In the genomic region with DNA sequence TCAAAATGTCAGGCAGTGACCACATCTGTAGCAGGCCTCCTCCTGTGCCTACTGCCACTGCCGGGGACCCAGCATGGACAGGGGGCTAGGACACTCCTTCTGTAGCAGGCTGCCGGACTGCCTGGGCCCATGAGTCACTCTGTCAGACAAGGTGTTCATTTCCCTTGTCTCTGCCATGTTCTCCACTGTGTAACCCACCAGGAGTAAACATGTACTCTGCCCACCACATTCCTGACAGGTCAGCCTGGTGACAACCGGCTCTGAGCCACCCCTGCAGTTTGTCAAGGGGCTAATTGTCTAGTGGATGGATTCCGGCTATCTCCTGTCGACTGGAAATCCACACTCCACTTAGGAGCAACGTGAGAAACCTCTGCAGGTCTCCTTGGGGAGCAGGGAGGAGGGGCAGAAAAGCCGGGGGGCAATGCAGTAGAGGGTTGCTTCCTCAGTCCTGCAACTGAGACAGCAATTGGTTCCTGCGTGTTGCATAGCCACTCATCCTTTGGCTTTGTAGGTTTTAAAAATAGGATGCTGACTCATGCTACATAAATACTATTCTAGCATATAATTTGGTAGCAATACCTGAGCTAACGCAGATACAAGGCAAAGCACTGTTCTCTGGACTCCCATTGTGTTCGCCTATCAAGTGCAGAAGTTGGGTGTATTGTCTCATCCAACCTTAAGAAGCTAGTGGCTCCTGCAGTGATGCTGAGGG, we compare ENCODE assay signal across 24 mouse cellular contexts. TPM values are rescaled to one million over a fixed set of nuclear protein-coding genes. Genes with fewer than 3 reads are reported as not detected.
DNase-seq lines count a peak whose midpoint lies in the region; ATAC-seq and TF ChIP-seq lines count a peak whose summit lies in the region.
"Had no signal": no experiment of that assay in that cellular context is flagged by ENCODE, and none has a peak within 500 bp of the region (broad histone marks: within the 10 kb centered on the region; RNA-seq: fewer than 3 reads in every experiment).

No protein-coding gene starts in this region.

- intact Hi-C loops in heart, postnatal 14 days (cut with DNase I), result no loop called here

- no peak for TF ChIP-seq CTCF in hindbrain, postnatal 0 days (IDR thresholded peaks at IDR 0.05; ENCODE audit: low read depth)

- H3K9ac ChIP-seq in heart, embryonic 12.5 days, result 0 out of 2 replicates have a peak overlapping the region, but pooled peaks have one; percentile 15
- H3K9ac ChIP-seq in hindbrain, embryonic 12.5 days, result no peak overlapping the region
- H3K9ac ChIP-seq in hindbrain, postnatal 0 days (replicated peaks; ENCODE audit: low read length), result no peak overlapping the region
- no peak overlapping the region for H3K9ac ChIP-seq in liver, embryonic 12.5 days
- H3K9ac ChIP-seq: embryonic facial prominence, embryonic 15.5 days; hindbrain, embryonic 14.5 days; liver, postnatal 0 days; neural tube, embryonic 13.5 days had no signal

- H3K4me1 ChIP-seq in heart, embryonic 12.5 days (replicated peaks), result peaks cover 22% of the 10 kb centered on the region
- H3K4me1 ChIP-seq in hindbrain, embryonic 12.5 days, result peaks cover 9% of the 10 kb centered on the region; the same call in 1 of the 2 replicates
- H3K4me1 ChIP-seq in hindbrain, postnatal 0 days (ENCODE audit: insufficient read depth, low read length), result no peaks in the 10 kb centered on the region
- peaks cover 9% of the 10 kb centered on the region; the same call in 1 of the 2 replicates for H3K4me1 ChIP-seq in liver, embryonic 12.5 days
- H3K4me1 ChIP-seq: embryonic facial prominence, embryonic 15.5 days had no signal

- no peak for DNase-seq in heart, postnatal 14 days
- DNase-seq in hindbrain, postnatal 0 days (ENCODE audit: low spot score), result no peak
- peak; percentile 22 for DNase-seq in right cerebral cortex, postnatal 25 days
- no peak for DNase-seq in right cerebral cortex, postnatal 4 days
- DNase-seq: cerebellum, postnatal 10 days; kidney, postnatal 4 days; liver; liver, postnatal 0 days; lung, postnatal 10 days; midbrain, embryonic 14.5 days had no signal

- 0 out of 2 replicates have a peak, but pooled peaks have one; percentile 19 for ATAC-seq in heart, embryonic 12.5 days (ENCODE audit: insufficient number of reproducible peaks, low FRiP score)
- ATAC-seq in hindbrain, embryonic 12.5 days (ENCODE audit: low FRiP score), result no peak
- ATAC-seq in hindbrain, postnatal 0 days, result no peak
- ATAC-seq in liver, embryonic 12.5 days, result no peak
- ATAC-seq: forebrain, embryonic 16.5 days; intestine, embryonic 16.5 days; liver, postnatal 0 days had no signal

- no peaks in the 10 kb centered on the region for H3K9me3 ChIP-seq in heart, embryonic 12.5 days (replicated peaks)
- no peaks in the 10 kb centered on the region for H3K9me3 ChIP-seq in hindbrain, embryonic 12.5 days (replicated peaks)
- no peaks in the 10 kb centered on the region for H3K9me3 ChIP-seq in hindbrain, postnatal 0 days (ENCODE audit: low read length)
- H3K9me3 ChIP-seq in liver, embryonic 12.5 days (replicated peaks), result no peaks in the 10 kb centered on the region
- H3K9me3 ChIP-seq: embryonic facial prominence, embryonic 15.5 days; neural tube, embryonic 13.5 days had no signal

- H3K4me2 ChIP-seq in heart, embryonic 12.5 days, result no peak overlapping the region
- H3K4me2 ChIP-seq in hindbrain, embryonic 12.5 days (replicated peaks), result no peak overlapping the region
- no peak overlapping the region for H3K4me2 ChIP-seq in hindbrain, postnatal 0 days (ENCODE audit: low read depth, low read length)
- H3K4me2 ChIP-seq in liver, embryonic 12.5 days, result no peak overlapping the region
- H3K4me2 ChIP-seq: embryonic facial prominence, embryonic 15.5 days; hindbrain, embryonic 14.5 days; neural tube, embryonic 13.5 days had no signal

- H3K27me3 ChIP-seq in heart, embryonic 12.5 days (replicated peaks), result no peaks in the 10 kb centered on the region
- no peaks in the 10 kb centered on the region for H3K27me3 ChIP-seq in hindbrain, embryonic 12.5 days
- H3K27me3 ChIP-seq in hindbrain, postnatal 0 days (ENCODE audit: insufficient read depth, low read length), result no peaks in the 10 kb centered on the region
- H3K27me3 ChIP-seq in liver, embryonic 12.5 days (replicated peaks), result no peaks in the 10 kb centered on the region
- H3K27me3 ChIP-seq: embryonic facial prominence, embryonic 15.5 days; neural tube, embryonic 13.5 days had no signal

- H3K4me3 ChIP-seq in heart, embryonic 12.5 days, result no peak overlapping the region
- H3K4me3 ChIP-seq in hindbrain, embryonic 12.5 days, result no peak overlapping the region
- no peak overlapping the region for H3K4me3 ChIP-seq in hindbrain, postnatal 0 days (ENCODE audit: low read length)
- H3K4me3 ChIP-seq in liver, embryonic 12.5 days, result no peak overlapping the region
- H3K4me3 ChIP-seq: embryonic facial prominence, embryonic 15.5 days; neural tube, embryonic 13.5 days had no signal

- peaks cover 90% of the 10 kb centered on the region for H3K36me3 ChIP-seq in heart, embryonic 12.5 days
- peaks cover 92% of the 10 kb centered on the region for H3K36me3 ChIP-seq in hindbrain, embryonic 12.5 days
- peaks cover 74% of the 10 kb centered on the region for H3K36me3 ChIP-seq in hindbrain, postnatal 0 days (ENCODE audit: insufficient read depth, low read length)
- H3K36me3 ChIP-seq in liver, embryonic 12.5 days, result peaks cover 32% of the 10 kb centered on the region

- peak overlapping the region; percentile 63 for H3K27ac ChIP-seq in heart, embryonic 12.5 days (ENCODE audit: poor library complexity, severe bottlenecking)
- H3K27ac ChIP-seq in hindbrain, embryonic 12.5 days, result 0 out of 2 replicates have a peak overlapping the region, but pooled peaks have one; percentile 18
- no peak overlapping the region for H3K27ac ChIP-seq in hindbrain, postnatal 0 days
- H3K27ac ChIP-seq in liver, embryonic 12.5 days, result no peak overlapping the region
- H3K27ac ChIP-seq: embryonic facial prominence, embryonic 15.5 days; hindbrain, embryonic 14.5 days; neural tube, embryonic 13.5 days; stomach, postnatal 0 days had no signal

- 33% methylated on average over 10 of the region's 10 CpGs for WGBS in heart, embryonic 12.5 days
- WGBS in hindbrain, embryonic 12.5 days, result 72% methylated on average over 10 of the region's 10 CpGs
- 66% methylated on average over 10 of the region's 10 CpGs for WGBS in hindbrain, postnatal 0 days
- WGBS in liver, embryonic 12.5 days (ENCODE audit: insufficient replicate concordance), result 56% methylated on average over 10 of the region's 10 CpGs

RNA-seq across cellular contexts. Expression of a gene that starts 14.2 kb away (rescaled TPM):
- polyA plus RNA-seq in heart, embryonic 12.5 days (2016; fragmentation: Nextera tagmentation; extraction: Ambion mirVana), result 0.63 and 0.98 TPM in 2 replicates
- total RNA-seq in heart, postnatal 14 days (2021), result under 1 TPM; 0.17 to 0.24 TPM
- 0.85 and 1.5 TPM in 2 replicates for polyA plus RNA-seq in hindbrain, embryonic 12.5 days (2016; fragmentation: Nextera tagmentation; extraction: Ambion mirVana)
- 0.16 and 0.40 TPM in 2 replicates for total RNA-seq in hindbrain, postnatal 0 days (2014; rRNA removed)
- polyA plus RNA-seq in hindbrain, postnatal 0 days (2015; fragmentation: Nextera tagmentation; extraction: Ambion mirVana), result 0.64 and 1.1 TPM in 2 replicates
- polyA plus RNA-seq in liver, embryonic 12.5 days (2016; fragmentation: Nextera tagmentation; extraction: Ambion mirVana), result 0.44 and 0.54 TPM in 2 replicates
- total RNA-seq: adrenal gland, postnatal 4 days; gastrocnemius, adult 18-20 months; gastrocnemius, postnatal 4 days; megakaryocyte progenitor cell, adult 5-6 weeks had no signal
- polyA plus RNA-seq: liver, postnatal 0 days had no signal

RNA-seq across cellular contexts. Expression of a gene that starts 22.8 kb away (rescaled TPM):
- polyA plus RNA-seq in heart, embryonic 12.5 days (2016; fragmentation: Nextera tagmentation; extraction: Ambion mirVana), result 4.2 and 5.2 TPM in 2 replicates
- 1 to 10 TPM; 2.9 to 3.7 TPM for total RNA-seq in heart, postnatal 14 days (2021)
- polyA plus RNA-seq in hindbrain, embryonic 12.5 days (2016; fragmentation: Nextera tagmentation; extraction: Ambion mirVana), result 4.6 and 5.6 TPM in 2 replicates
- total RNA-seq in hindbrain, postnatal 0 days (2014; rRNA removed), result 0.75 and 2.9 TPM in 2 replicates
- polyA plus RNA-seq in hindbrain, postnatal 0 days (2015; fragmentation: Nextera tagmentation; extraction: Ambion mirVana), result 4.0 and 4.4 TPM in 2 replicates
- polyA plus RNA-seq in liver, embryonic 12.5 days (2016; fragmentation: Nextera tagmentation; extraction: Ambion mirVana), result 3.3 and 3.5 TPM in 2 replicates

RNA-seq across cellular contexts. Expression of a gene that starts 23.0 kb away (rescaled TPM):
- polyA plus RNA-seq in heart, embryonic 12.5 days (2016; fragmentation: Nextera tagmentation; extraction: Ambion mirVana), result 0.09 and 0.24 TPM in 2 replicates
- total RNA-seq in heart, postnatal 14 days (2021), result under 1 TPM; 0.07 to 0.24 TPM
- 0.63 and 1.1 TPM in 2 replicates for polyA plus RNA-seq in hindbrain, embryonic 12.5 days (2016; fragmentation: Nextera tagmentation; extraction: Ambion mirVana)
- 0.78 and 1.6 TPM in 2 replicates for total RNA-seq in hindbrain, postnatal 0 days (2014; rRNA removed)
- 0.58 and 0.76 TPM in 2 replicates for polyA plus RNA-seq in hindbrain, postnatal 0 days (2015; fragmentation: Nextera tagmentation; extraction: Ambion mirVana)
- polyA plus RNA-seq in liver, embryonic 12.5 days (2016; fragmentation: Nextera tagmentation; extraction: Ambion mirVana), result 0.12 and 0.26 TPM in 2 replicates
- total RNA-seq: gastrocnemius, postnatal 4 days; megakaryocyte progenitor cell, adult 5-6 weeks had no signal
- polyA plus RNA-seq: kidney, embryonic 14.5 days had no signal

RNA-seq across cellular contexts. Expression of a gene that starts 41.4 kb away (rescaled TPM):
- polyA plus RNA-seq in heart, embryonic 12.5 days (2016; fragmentation: Nextera tagmentation; extraction: Ambion mirVana), result 38.5 and 39.3 TPM in 2 replicates
- 10 to 100 TPM; 10.7 to 12.1 TPM for total RNA-seq in heart, postnatal 14 days (2021)
- 52.1 and 55.9 TPM in 2 replicates for polyA plus RNA-seq in hindbrain, embryonic 12.5 days (2016; fragmentation: Nextera tagmentation; extraction: Ambion mirVana)
- total RNA-seq in hindbrain, postnatal 0 days (2014; rRNA removed), result 75.1 and 81.1 TPM in 2 replicates
- polyA plus RNA-seq in hindbrain, postnatal 0 days (2015; fragmentation: Nextera tagmentation; extraction: Ambion mirVana), result 48.2 and 49.1 TPM in 2 replicates
- polyA plus RNA-seq in liver, embryonic 12.5 days (2016; fragmentation: Nextera tagmentation; extraction: Ambion mirVana), result 35.9 and 36.6 TPM in 2 replicates

RNA-seq across cellular contexts. Expression of a gene that starts 48.6 kb away (rescaled TPM):
- polyA plus RNA-seq in heart, embryonic 12.5 days (2016; fragmentation: Nextera tagmentation; extraction: Ambion mirVana), result 30.8 and 31.1 TPM in 2 replicates
- 10 to 100 TPM; 19.5 to 22.7 TPM for total RNA-seq in heart, postnatal 14 days (2021)
- 102 and 105 TPM in 2 replicates for polyA plus RNA-seq in hindbrain, embryonic 12.5 days (2016; fragmentation: Nextera tagmentation; extraction: Ambion mirVana)
- total RNA-seq in hindbrain, postnatal 0 days (2014; rRNA removed), result 142 and 149 TPM in 2 replicates
- polyA plus RNA-seq in hindbrain, postnatal 0 days (2015; fragmentation: Nextera tagmentation; extraction: Ambion mirVana), result 318 and 348 TPM in 2 replicates
- polyA plus RNA-seq in liver, embryonic 12.5 days (2016; fragmentation: Nextera tagmentation; extraction: Ambion mirVana), result 5.8 and 5.9 TPM in 2 replicates

Comparison
In these comparisons a context has a peak if more than half of its experiments do, and no peak if none do; other contexts are left out.
1. H3K27ac ChIP-seq: peak in heart, embryonic 12.5 days (single experiment) and hindbrain, embryonic 12.5 days (single experiment); none in hindbrain, postnatal 0 days (single experiment) and liver, embryonic 12.5 days (single experiment).